Mouse (Mus musculus) left cerebral cortex, adult 18-20 months (tissue): ENCODE results near the gene Foxred1. TPM values are rescaled to one million over a fixed set of nuclear protein-coding genes. Genes with fewer than 3 reads are reported as not detected.
A peak's percentile ranks its signal among the peaks of the same experiment; 100 is the strongest.

Experiments used
- DNase-seq, 2 experiments: peaks; one replicate each; pipeline ENCODE4 v3.0.0; 2021 to 2022; ENCODE audit warnings: low spot score in 2 of 2, mixed read lengths in 1 of 2
- total RNA-seq, 2 experiments: library from RNA; stranded (reverse); gene quantifications; 2 replicates each; pipeline ENCODE4 v1.2.3; 2021

The Foxred1 gene
- total RNA-seq, 2 experiments from 2014 or later, result 29.7 to 36.0 TPM

GRCm38 (mm10) chr9:35194048-35194447 lies 16.8 kb downstream of the Foxred1 start:
- DNase-seq, result no peak

DNA sequence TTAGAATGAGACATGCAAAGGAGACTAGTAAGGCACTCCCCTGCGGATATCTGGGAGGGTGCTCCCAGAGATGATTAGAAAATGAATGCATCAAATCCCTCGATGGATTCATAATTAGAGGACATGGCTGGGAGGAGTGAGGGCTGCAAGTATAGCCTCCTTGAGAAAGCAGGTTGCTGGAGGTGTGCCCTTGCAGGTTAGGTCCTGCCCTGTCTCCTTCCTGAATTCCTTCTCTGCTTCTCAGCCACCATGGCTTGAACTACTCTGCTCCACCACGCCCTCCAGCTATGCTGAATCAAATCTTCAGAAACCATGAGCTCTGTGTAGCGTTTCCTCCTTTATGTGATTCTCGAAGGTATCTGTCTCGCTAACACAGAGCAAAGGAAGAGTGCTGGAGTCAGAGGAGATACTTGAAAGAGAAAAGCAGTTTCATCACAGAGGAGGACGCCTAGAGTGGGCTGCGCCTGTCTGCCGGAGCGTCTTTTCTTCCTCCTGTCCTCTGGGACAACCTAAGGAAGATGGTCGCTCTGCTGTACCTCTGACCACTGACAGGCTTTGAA lies 17.8 kb downstream of the Foxred1 start:
- DNase-seq, result no peak

DNA sequence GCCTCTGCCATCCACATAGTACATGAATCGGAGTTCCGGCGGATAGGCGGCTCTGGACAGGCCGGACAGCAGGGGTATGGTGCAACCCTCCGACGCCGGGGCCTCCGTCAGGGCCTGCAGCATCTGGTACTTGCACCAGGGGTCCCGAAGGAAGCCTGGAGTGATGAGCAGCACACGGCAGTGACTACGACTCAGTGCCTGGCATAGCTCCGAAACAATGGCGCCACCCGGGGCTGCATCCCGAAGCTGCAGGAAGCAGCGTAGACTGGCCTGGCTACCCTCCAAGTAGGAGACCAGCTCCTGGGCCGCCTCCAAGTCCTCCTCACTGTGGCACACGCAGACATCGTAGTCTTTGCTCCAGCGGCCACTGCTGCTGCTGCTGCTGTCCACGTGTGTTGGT lies 22.2 kb downstream of the Foxred1 start:
- peak; percentile 48 to 58 for DNase-seq

DNA sequence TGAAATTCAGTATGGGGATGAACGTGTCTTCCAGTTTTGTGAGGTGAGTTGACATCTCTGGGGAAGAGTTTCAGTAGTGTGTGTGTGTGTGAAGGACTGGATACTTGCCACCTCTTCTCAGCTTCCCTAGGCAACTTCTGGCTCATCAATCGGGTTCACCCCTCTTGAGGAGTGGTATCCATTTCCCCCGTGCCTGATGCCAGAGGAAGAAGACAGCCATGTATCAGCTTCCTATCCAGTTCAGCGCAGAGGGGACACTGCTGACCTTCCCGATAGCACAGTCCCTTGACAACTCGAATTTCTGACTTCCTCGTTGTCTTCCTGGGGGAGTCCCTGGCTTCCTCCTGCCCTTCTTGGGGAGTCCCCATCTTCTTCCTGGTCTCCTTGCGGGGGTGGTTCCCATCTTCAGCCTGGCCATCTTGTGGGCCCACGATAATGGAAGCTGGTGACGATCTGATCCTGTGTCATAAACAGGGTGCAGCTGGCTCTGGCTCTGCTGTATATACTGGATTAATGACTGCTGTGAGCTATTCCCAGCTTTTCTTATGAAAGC lies 23.4 kb downstream of the Foxred1 start:
- DNase-seq, result no peak

GRCm38 (mm10) chr9:35186430-35186829 lies 24.4 kb downstream of the Foxred1 start:
- DNase-seq, result no peak

GRCm38 (mm10) chr9:35183359-35183758 lies 27.5 kb downstream of the Foxred1 start:
- DNase-seq, result no peak

DNA sequence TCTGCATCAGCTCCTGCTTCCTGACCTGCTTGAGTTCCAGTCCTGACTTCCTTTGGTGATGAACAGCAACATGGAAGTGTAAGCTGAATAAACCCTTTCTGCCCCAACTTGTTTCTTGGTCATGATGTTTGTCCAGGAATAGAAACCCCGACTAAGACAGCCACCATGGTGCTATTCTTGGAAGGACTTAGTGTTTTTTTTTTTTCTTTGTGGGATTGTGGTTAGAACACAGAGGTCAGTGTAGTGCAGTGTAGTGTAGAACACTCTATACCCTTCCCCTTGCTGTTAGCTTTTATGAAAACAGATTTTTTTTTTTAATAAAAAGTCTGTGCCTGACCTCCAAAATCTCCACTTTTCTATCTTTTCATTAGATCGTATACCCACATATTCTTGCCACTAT lies 28.0 kb downstream of the Foxred1 start:
- DNase-seq, result no peak

GRCm38 (mm10) chr9:35176124-35176659 lies 34.7 kb downstream of the Foxred1 start:
- DNase-seq, result no peak

- peak; percentile 98 for DNase-seq
Measured at GRCm38 (mm10) chr9:35175251-35176123, 35.4 kb downstream of the Foxred1 start, which contains the start of gene Dcps. Gene Dcps, minus strand, starts transcription at chr9:35176061.

GRCm38 (mm10) chr9:35173331-35173730 lies 37.5 kb downstream of the Foxred1 start:
- DNase-seq, result no peak

DNA sequence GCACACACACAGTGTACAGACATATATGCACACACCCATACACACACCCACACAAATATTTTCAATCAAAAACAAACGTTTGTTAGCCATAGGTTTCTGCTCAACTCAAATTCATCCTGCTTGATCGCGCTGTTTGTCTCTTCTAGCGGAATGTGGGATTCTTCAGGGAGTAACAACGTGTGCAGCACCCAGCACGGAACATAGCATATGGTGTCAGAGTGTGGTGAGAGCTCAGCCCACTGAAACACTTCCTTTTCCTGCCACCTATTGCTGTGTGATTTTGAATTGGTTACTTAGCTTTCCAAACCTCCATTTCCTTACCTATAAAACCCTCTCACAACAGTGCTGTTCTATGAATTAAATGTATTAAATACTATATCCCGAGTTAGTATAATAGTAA lies 40.8 kb downstream of the Foxred1 start:
- no peak for DNase-seq

DNA sequence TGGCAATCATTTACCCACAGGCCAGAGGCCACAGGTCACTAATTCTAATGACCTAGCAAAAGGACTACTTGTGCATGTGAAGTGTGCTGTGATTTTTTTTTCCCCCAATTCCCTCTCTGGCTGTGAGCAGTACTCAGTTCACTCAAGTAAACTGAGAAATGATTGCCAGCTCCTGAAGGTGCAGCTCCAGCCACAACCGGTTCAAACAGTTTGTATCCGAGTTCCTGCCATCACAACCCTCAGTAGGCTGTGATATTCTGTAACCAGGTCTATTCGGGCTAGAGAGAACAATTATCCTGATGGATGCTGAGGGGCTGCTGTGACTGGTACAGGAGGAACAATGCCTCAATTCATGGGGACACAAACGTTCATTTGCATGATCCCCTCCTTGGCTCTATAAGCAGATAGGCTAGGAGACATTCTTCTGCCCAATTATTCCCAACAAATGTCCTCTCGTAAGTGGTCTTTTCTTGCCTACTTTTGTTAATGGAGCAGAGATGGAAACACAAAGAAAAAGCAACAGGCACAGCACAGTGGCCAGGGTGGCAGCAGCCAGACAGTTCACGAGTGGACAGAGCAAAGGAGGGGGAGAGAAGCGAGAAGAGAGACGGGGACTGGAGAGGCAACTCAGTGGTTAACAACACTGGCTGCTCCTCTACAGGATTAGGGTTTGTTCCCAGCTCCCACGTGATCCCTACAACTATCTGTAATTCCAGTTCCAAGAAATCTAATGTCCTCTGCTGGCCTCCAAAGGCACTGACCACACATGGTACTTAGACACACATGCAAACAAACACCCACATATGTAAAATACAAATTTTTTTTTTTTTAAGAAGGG lies 43.8 kb downstream of the Foxred1 start:
- DNase-seq, result no peak

- no peak for DNase-seq
Measured at GRCm38 (mm10) chr9:35166144-35166797, 44.6 kb downstream of the Foxred1 start.

- DNase-seq, result no peak
Measured at GRCm38 (mm10) chr9:35164142-35164874, 46.5 kb downstream of the Foxred1 start.

DNA sequence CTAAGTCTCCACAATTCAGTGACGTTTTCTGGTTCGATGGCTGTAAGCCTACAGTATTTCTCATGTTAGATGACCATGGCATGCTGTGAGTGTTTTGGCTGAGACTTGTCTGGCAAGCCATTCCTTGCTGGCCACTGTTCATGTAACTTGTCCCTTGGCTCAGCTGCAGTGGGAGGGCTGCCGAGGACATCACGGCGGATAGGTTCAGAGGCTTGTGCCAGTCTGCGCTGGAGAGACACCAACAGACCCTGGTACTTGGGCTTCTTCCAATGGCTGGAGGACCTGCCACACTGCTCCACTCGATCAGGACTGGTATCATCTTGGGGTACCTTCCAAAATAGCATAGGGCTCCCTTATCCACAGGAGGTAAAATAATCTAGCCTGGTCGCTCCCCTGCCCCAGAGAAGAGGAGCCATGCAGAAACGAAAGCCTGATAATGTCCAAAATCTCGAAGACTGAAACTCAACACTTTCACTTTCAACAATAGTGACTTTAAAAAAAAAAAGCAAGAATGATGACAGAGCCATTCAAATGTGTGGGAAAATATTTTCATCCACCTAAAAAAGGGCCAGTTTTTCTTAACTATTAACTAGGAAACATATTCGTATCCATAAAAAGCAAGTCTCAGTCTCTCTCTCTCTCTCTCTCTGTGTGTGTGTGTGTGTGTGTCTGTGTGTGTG lies 47.7 kb downstream of the Foxred1 start:
- DNase-seq, result peak in 1 of 2 experiments; percentile 15

DNA sequence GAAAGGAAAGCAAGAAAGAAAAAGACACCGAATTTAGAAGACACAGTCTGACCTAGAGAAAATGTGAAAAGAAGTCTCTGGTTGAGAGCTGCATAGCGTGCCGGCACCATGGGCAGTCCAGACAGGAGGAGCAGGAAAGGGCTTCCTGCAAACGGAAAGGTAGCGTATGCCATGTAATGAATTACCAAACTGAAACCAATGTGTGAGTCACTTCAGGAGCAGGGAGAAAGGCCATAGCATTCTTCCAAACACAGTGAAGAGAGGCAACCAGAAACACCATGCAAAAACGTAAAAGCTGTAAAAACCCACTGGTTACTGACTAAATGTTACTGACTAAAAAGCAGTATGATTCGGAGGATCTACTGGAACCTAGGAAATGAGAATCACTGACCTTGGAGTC lies 49.1 kb downstream of the Foxred1 start:
- no peak for DNase-seq

DNA sequence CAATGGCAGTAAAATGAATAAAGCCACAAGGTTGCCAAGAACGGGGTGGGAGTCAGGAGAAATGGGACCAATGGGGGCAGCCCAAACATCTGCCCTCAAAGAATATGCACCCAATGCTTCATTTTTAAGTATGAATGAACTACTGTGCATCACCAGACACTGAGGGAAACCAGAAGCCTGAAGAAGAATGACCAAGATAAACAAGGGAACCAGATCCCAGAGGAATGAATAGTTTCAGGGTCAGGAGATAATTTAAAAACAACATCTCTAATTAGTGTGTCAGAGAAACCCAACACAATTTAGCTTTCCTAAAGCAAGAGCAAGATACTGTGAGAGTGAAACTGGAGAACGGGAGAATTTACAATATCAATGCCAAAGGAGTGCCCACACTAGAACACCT lies 50.2 kb downstream of the Foxred1 start:
- DNase-seq, result no peak

- DNase-seq, result no peak
Measured at GRCm38 (mm10) chr9:35158477-35158876, 52.4 kb downstream of the Foxred1 start.

DNA sequence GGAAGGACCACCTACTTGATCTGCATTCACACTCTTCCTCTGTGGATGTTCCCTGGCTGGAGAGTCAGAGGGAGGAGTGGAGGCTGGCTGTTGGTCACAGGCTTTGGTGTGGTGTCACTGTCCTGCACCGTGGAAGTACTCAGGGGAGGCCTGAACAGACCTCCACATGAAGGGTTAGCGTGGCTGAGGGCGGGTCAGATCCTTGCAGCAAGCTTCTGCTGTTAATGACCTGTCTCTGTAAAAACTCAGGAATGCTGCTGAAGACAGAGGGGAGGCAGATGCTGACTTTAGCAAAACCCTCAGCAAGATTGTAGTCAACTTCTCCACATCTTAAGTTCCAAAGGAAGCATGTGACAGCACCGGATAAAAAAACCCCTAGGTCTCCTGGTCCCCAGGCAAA lies 54.0 kb downstream of the Foxred1 start:
- DNase-seq, result no peak
